Mouse (Mus musculus) bone marrow macrophage, adult 2 months (primary cell): ENCODE measurements at regions not wholly inside any gene's neighbourhood (a gene's known extent, or its start where the extent isn't known, plus 50 kb on each side); places are given as distances from the start of the nearest gene placed in this dataset.

Source experiments
- CTCF ChIP-seq: IDR thresholded peaks from 2 replicates; pipeline ENCODE4 v1.5.1; 2012; ENCODE audit warnings: low read depth, mild to moderate bottlenecking, low read length, moderate library complexity
- POLR2A ChIP-seq: IDR thresholded peaks from 2 replicates; pipeline ENCODE4 v1.6.1; 2012; ENCODE audit warnings: mild to moderate bottlenecking, low read depth, low read length, borderline replicate concordance

GRCm38 (mm10) chr8:125338222-125338621 is 231.4 kb downstream of the Sipa1l2 start:
- TF ChIP-seq CTCF (no peak), POLR2A (no peak)
